Mouse (Mus musculus): ENCODE results near the gene Palm2. TPM values are rescaled to one million over a fixed set of nuclear protein-coding genes. Genes with fewer than 3 reads are reported as not detected.

The Palm2 gene
- polyA plus RNA-seq, 2 experiments = 2.7 to 5.3 TPM

DNA sequence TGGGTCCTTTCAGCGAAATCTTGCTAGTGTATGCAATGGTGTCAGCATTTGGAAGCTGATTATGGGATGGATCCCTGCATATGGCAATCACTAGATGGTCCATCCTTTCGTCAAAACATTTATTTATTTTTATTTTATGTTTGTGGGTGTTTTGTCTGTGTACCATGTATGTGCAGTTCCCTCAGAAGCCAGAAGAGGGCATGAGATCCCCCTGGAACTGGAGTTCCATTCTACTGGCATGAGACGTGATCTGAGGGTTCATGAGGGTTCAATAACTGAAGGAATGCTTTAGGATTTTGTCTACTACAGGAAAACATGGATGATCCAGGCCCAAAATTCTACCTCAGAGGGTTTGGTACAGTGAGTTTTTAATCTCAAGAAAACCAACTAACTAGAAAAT lies 28.3 kb downstream of the Palm2 start:
- no peaks in the 10 kb centered on the region for H3K9me3 ChIP-seq (ENCODE audit: control insufficient read depth, low read length)
- no peaks in the 10 kb centered on the region for H3K36me3 ChIP-seq (ENCODE audit: control insufficient read depth, insufficient read depth, low read length)
- 39% methylated on average over 2 of the region's 3 CpGs for WGBS
- H3K9ac ChIP-seq (ENCODE audit: low read depth, low read length, severe bottlenecking) = no peak overlapping the region
- no peak overlapping the region for H3K4me3 ChIP-seq (replicated peaks; ENCODE audit: low read length)
- no peak for TF ChIP-seq POLR2A (IDR thresholded peaks at IDR 0.05; ENCODE audit: borderline replicate concordance, extremely low read depth, insufficient read depth, insufficient read length)
- H3K4me1 ChIP-seq (ENCODE audit: control insufficient read depth, insufficient read depth, low read length) = no peaks in the 10 kb centered on the region
- no peaks in the 10 kb centered on the region for H3K27me3 ChIP-seq (ENCODE audit: control insufficient read depth, insufficient read depth, low read length)
- no peak overlapping the region for H3K4me2 ChIP-seq (replicated peaks; ENCODE audit: low read depth, low read length, severe bottlenecking)
- H3K27ac ChIP-seq (replicated peaks; ENCODE audit: low read depth, low read length) = no peak overlapping the region
- ATAC-seq (ENCODE audit: low FRiP score, low read depth) (no peak), DNase-seq (ENCODE audit: low spot score) (no peak)

- H3K4me3 ChIP-seq (replicated peaks; ENCODE audit: low read length) = no peak overlapping the region
- peaks cover 7% of the 10 kb centered on the region; the same call in 1 of the 2 replicates for H3K4me1 ChIP-seq (ENCODE audit: control insufficient read depth, insufficient read depth, low read length)
- no peaks in the 10 kb centered on the region for H3K27me3 ChIP-seq (ENCODE audit: control insufficient read depth, insufficient read depth, low read length)
- DNase-seq (ENCODE audit: low spot score) (no peak), ATAC-seq (ENCODE audit: low FRiP score, low read depth) (no peak)
- no peak overlapping the region for H3K4me2 ChIP-seq (replicated peaks; ENCODE audit: low read depth, low read length, severe bottlenecking)
- no peak overlapping the region for H3K9ac ChIP-seq (ENCODE audit: low read depth, low read length, severe bottlenecking)
- 39% methylated on average over 7 of the region's 7 CpGs for whole genome bisulfite sequencing
- TF ChIP-seq POLR2A (IDR thresholded peaks at IDR 0.05; ENCODE audit: borderline replicate concordance, extremely low read depth, insufficient read depth, insufficient read length) = no peak
- H3K9me3 ChIP-seq (ENCODE audit: control insufficient read depth, low read length) = no peaks in the 10 kb centered on the region
- H3K27ac ChIP-seq (replicated peaks; ENCODE audit: low read depth, low read length) = no peak overlapping the region
- H3K36me3 ChIP-seq (ENCODE audit: control insufficient read depth, insufficient read depth, low read length) = no peaks in the 10 kb centered on the region
These were observed 48.4 kb downstream of the Palm2 start for GRCm38 (mm10) chr4:57482435-57482834.

DNA sequence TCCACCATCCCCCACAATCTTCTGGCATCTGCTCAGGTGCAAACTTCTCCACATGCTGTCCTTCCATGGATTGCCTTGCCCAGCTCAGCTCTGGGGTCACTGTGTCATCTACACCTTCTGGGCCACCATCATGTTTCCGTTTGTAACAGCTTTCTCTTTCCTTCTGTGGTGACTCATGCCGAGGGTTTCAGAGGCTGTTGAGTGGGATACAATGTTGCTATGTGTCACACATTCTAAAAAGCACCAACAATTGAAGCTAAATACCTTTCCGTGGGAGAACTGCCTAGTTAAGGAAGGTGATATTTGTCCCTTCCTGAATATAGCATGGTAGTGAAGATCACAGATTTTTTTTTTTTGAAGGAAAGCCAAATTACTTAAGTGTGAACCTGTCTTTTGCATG lies 52.3 kb downstream of the Palm2 start:
- no peak overlapping the region for H3K4me2 ChIP-seq (replicated peaks; ENCODE audit: low read depth, low read length, severe bottlenecking)
- H3K9ac ChIP-seq (ENCODE audit: low read depth, low read length, severe bottlenecking) = no peak overlapping the region
- no peaks in the 10 kb centered on the region for H3K9me3 ChIP-seq (ENCODE audit: control insufficient read depth, low read length)
- DNase-seq (ENCODE audit: low spot score) = no peak
- H3K27ac ChIP-seq (replicated peaks; ENCODE audit: low read depth, low read length) = no peak overlapping the region
- H3K36me3 ChIP-seq (ENCODE audit: control insufficient read depth, insufficient read depth, low read length) = no peaks in the 10 kb centered on the region
- TF ChIP-seq POLR2A (IDR thresholded peaks at IDR 0.05; ENCODE audit: borderline replicate concordance, extremely low read depth, insufficient read depth, insufficient read length) = no peak
- WGBS = 80% methylated on average over 3 of the region's 3 CpGs
- H3K4me3 ChIP-seq (replicated peaks; ENCODE audit: low read length) = no peak overlapping the region
- H3K27me3 ChIP-seq (ENCODE audit: control insufficient read depth, insufficient read depth, low read length) = no peaks in the 10 kb centered on the region
- H3K4me1 ChIP-seq (ENCODE audit: control insufficient read depth, insufficient read depth, low read length) = peaks cover 16% of the 10 kb centered on the region; the same call in 1 of the 2 replicates
- no peak for ATAC-seq (ENCODE audit: low FRiP score, low read depth)

DNA sequence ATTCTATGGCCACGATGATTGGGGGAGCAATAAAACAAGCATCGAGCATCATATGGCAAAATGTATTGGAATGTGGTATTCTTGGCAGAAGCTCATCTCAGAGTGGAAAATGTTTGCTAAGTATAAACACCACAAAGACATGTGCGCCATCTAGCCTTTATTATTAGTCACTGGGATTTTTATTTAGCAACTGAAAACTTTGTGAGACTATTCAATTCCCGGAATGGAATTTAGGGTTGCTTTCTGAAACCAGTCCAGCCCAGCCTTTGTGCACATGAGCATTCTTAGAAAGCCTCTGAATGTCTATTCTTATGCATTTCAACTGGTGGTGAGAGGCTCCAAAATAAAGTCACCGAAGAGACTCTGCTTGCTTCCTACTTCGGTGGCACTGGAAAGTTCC lies 55.8 kb downstream of the Palm2 start:
- H3K4me3 ChIP-seq (replicated peaks; ENCODE audit: low read length) = no peak overlapping the region
- DNase-seq (ENCODE audit: low spot score) = peak; percentile 89
- WGBS = 54% methylated on average over 6 of the region's 6 CpGs
- no peak overlapping the region for H3K4me2 ChIP-seq (replicated peaks; ENCODE audit: low read depth, low read length, severe bottlenecking)
- H3K9me3 ChIP-seq (ENCODE audit: control insufficient read depth, low read length) = no peaks in the 10 kb centered on the region
- no peak overlapping the region for H3K9ac ChIP-seq (ENCODE audit: low read depth, low read length, severe bottlenecking)
- no peak overlapping the region for H3K27ac ChIP-seq (replicated peaks; ENCODE audit: low read depth, low read length)
- no peaks in the 10 kb centered on the region for H3K27me3 ChIP-seq (ENCODE audit: control insufficient read depth, insufficient read depth, low read length)
- H3K4me1 ChIP-seq (ENCODE audit: control insufficient read depth, insufficient read depth, low read length) = peaks cover 14% of the 10 kb centered on the region; the same call in 1 of the 2 replicates
- TF ChIP-seq POLR2A (IDR thresholded peaks at IDR 0.05; ENCODE audit: borderline replicate concordance, extremely low read depth, insufficient read depth, insufficient read length) = no peak
- no peaks in the 10 kb centered on the region for H3K36me3 ChIP-seq (ENCODE audit: control insufficient read depth, insufficient read depth, low read length)
- ATAC-seq (ENCODE audit: low FRiP score, low read depth) = peak; percentile 70

DNA sequence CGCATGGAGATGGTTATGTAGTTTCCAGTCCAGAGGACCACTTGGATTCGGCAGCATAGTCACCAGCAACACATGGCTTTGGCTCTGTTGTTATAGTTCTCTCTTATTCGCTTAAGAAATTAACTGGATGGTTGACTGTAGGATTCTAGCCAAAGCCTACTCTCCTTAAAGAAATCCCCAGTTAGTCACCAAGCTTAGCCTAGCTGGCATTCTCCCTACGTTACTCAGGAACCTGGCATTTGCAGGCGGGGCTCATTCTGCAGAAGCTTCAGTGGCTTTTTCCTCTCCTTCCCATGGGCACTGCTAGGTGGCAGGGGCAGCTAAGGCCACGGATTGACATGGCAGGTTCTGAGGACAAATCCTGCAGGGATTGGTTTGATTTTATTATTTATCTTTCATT lies 70.7 kb downstream of the Palm2 start:
- Histone ChIP-seq H3K4me2 (replicated peaks; ENCODE audit: low read depth, low read length, severe bottlenecking) (no peak overlapping the region), H3K27me3 (ENCODE audit: control insufficient read depth, insufficient read depth, low read length) (no peaks in the 10 kb centered on the region), H3K4me1 (ENCODE audit: control insufficient read depth, insufficient read depth, low read length) (no peaks in the 10 kb centered on the region), H3K9me3 (ENCODE audit: control insufficient read depth, low read length) (no peaks in the 10 kb centered on the region), H3K27ac (replicated peaks; ENCODE audit: low read depth, low read length) (no peak overlapping the region), H3K4me3 (replicated peaks; ENCODE audit: low read length) (no peak overlapping the region), H3K9ac (ENCODE audit: low read depth, low read length, severe bottlenecking) (no peak overlapping the region), H3K36me3 (ENCODE audit: control insufficient read depth, insufficient read depth, low read length) (no peaks in the 10 kb centered on the region)
- DNase-seq (ENCODE audit: low spot score) (no peak), ATAC-seq (ENCODE audit: low FRiP score, low read depth) (no peak)
- TF ChIP-seq POLR2A (IDR thresholded peaks at IDR 0.05; ENCODE audit: borderline replicate concordance, extremely low read depth, insufficient read depth, insufficient read length) = no peak
- 73% methylated on average over 6 of the region's 6 CpGs for WGBS

GRCm38 (mm10) chr4:57510576-57510975 lies 76.5 kb downstream of the Palm2 start:
- WGBS = 65% methylated on average over 2 of the region's 3 CpGs
- no peak for ATAC-seq (ENCODE audit: low FRiP score, low read depth)

More at GRCm38 (mm10) chr4:57510576-57510975, 76.5 kb downstream of the Palm2 start:
- Histone ChIP-seq H3K9me3 (ENCODE audit: control insufficient read depth, low read length) (no peaks in the 10 kb centered on the region), H3K9ac (ENCODE audit: low read depth, low read length, severe bottlenecking) (no peak overlapping the region), H3K4me2 (replicated peaks; ENCODE audit: low read depth, low read length, severe bottlenecking) (no peak overlapping the region), H3K36me3 (ENCODE audit: control insufficient read depth, insufficient read depth, low read length) (no peaks in the 10 kb centered on the region), H3K27ac (replicated peaks; ENCODE audit: low read depth, low read length) (no peak overlapping the region), H3K4me3 (replicated peaks; ENCODE audit: low read length) (no peak overlapping the region), H3K27me3 (ENCODE audit: control insufficient read depth, insufficient read depth, low read length) (no peaks in the 10 kb centered on the region), H3K4me1 (ENCODE audit: control insufficient read depth, insufficient read depth, low read length) (peaks cover 11% of the 10 kb centered on the region; the same call in 1 of the 2 replicates)
- no peak for DNase-seq (ENCODE audit: low spot score)
- no peak for TF ChIP-seq POLR2A (IDR thresholded peaks at IDR 0.05; ENCODE audit: borderline replicate concordance, extremely low read depth, insufficient read depth, insufficient read length)

All from limb, embryonic 14.5 days (tissue).